Mouse (Mus musculus) stomach, postnatal 0 days (tissue): Measurements from ENCODE around the gene Dhx34.

Experiments used
- CTCF ChIP-seq: IDR thresholded peaks from 2 replicates; pipeline ENCODE4 v1.5.1; 2016; ENCODE audit warnings: antibody characterized with exemption, low read depth, mild to moderate bottlenecking, moderate library complexity
- EP300 ChIP-seq: optimal IDR thresholded peaks from 2 replicates; pipeline ENCODE3; 2016; ENCODE audit warnings: antibody characterized with exemption

- TF ChIP-seq CTCF (no peak), EP300 (no peak)
Observed at GRCm38 (mm10) chr7:16244067-16244466, 22.2 kb upstream of the Dhx34 start, which contains the start of gene C5ar2.
